Mouse (Mus musculus) pancreas, adult 10 weeks (tissue): Measurements from ENCODE around the gene Slc12a7. TPM values are rescaled to one million over a fixed set of nuclear protein-coding genes. Genes with fewer than 3 reads are reported as not detected.

Source experiments
- polyA plus RNA-seq: library from polyadenylated mRNA; stranded (reverse); fragments of 350-450 nt; fragmentation: Illumina TruSeq; extraction: RNeasy Lipid Tissue Mini Kit (QIAGEN cat#74804); gene quantifications from one replicate; pipeline ENCODE4 v1.2.3, GENCODE M21; 2015; ENCODE audit warnings: low read depth, low replicate concordance; ENCODE audit not compliant: insufficient read depth

Slc12a7 gene
- 23.0 TPM for polyA plus RNA-seq

DNA sequence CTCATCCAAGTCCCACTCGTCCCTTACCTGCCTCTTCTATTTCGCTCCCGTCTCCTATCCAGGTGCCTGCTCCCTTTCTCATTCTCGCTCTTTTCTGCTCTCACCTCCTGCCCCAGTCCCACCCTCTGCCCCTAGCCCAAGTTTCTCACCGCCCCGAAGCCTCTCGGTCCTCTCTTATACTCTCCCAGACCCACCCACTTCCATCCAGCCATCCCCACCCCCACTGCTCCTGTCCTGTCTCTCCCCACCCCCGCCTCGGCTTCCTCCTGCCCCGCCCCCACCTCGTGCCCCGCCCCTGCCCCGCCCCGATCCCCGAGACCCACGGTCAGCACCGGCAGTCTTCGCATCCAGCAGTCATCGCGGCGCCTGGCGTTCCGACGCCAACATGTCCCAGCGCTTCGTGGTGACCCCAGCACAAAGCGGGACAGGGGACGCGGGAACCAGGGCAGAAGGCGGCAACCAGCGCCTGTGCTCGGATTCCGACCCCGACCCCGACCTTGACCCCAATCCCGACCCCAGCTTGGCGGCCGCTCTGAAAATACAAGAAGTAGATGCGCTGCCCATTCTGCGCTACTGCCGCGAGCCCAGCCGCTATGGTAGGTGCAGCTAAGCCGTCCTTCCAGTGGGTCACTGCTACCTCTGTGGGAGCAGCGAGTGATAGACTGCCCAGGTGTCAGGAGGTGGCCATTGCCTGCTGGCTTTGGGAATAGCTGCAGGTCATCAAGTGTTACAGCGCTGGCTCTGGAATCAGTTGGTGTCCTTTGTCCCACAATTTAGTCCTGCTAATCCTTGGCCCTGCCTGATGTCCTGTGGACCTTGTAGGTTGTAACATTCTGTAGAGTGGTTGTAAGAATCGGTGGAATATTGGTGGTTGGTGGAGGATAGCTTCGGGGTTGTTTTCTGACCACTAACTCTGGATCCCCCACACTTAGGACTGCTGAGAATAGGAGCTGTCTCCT is at the start of gene Slc12a7:
TSS of gene Slc12a7 (plus strand) at position 353 of the 959 bp plus-strand sequence.

GRCm38 (mm10) chr13:73704694-73705325 is 28.1 kb upstream of the Slc12a7 start, which contains the start of gene Slc6a19:
TSS of gene Slc6a19 (minus strand) at chr13:73704865.

DNA sequence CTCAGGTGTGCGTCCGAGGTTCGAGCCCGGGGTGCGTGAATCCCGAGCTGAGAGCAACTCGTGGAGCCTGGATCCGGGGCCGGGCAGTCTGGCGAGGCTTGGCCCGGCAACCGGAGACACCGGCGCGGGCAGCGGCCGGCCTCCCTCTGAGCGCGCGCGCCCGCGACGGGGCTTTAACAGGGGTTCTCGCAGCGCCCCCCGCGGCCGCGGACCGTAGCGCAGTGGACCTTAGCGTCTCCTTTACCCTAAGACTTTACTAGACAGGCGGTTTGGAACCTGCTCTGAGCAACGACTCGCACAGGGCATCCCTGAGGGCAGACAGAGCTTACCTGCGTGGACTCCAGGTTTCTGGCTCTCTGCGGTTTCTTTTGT is 114.6 kb downstream of the Slc12a7 start, which contains the start of gene Nkd2:
TSS of gene Nkd2 (minus strand) at position 167 of the 372 bp plus-strand sequence.

Other genes with a start within 250 kb of the Slc12a7 start
- gene Slc6a3, start 196.3 kb upstream of the Slc12a7 start, polyA plus RNA-seq = not detected
- gene Clptm1l, start 129.1 kb upstream of the Slc12a7 start, polyA plus RNA-seq = 113 TPM
- gene Tert, start 106.2 kb upstream of the Slc12a7 start, polyA plus RNA-seq = 3.1 TPM
- gene Slc6a18, start 55.1 kb upstream of the Slc12a7 start, polyA plus RNA-seq = not detected
- gene Slc6a19, start 28.2 kb upstream of the Slc12a7 start, polyA plus RNA-seq = 0.30 TPM
- 0.98 TPM for gene Nkd2, start 114.5 kb downstream of the Slc12a7 start, polyA plus RNA-seq
- not detected for gene Trip13, start 204.7 kb downstream of the Slc12a7 start, polyA plus RNA-seq
- 14.1 TPM for gene Brd9, start 204.7 kb downstream of the Slc12a7 start, polyA plus RNA-seq
- not detected for gene Zdhhc11, start 230.8 kb downstream of the Slc12a7 start, polyA plus RNA-seq